9 mouse cellular contexts compared by ENCODE assay signal in genomic region chr4:135382316-135382715, GRCm38 (mm10). TPM values are rescaled to one million over a fixed set of nuclear protein-coding genes. Genes with fewer than 3 reads are reported as not detected.
DNase-seq lines count a peak whose midpoint lies in the region; ATAC-seq and TF ChIP-seq lines count a peak whose summit lies in the region.
"Had no signal": no experiment of that assay in that cellular context is flagged by ENCODE, and none has a peak within 500 bp of the region (broad histone marks: within the 10 kb centered on the region; RNA-seq: fewer than 3 reads in every experiment).

No protein-coding gene starts in this region.

- WGBS in forebrain, embryonic 11.5 days = 4% methylated on average over 14 of the region's 14 CpGs
- 4% methylated on average over 14 of the region's 14 CpGs for WGBS in forebrain, embryonic 16.5 days
- 5% methylated on average over 14 of the region's 14 CpGs for WGBS in lung, embryonic 14.5 days

- H3K27ac ChIP-seq in forebrain, embryonic 11.5 days (ENCODE audit: low read depth, low read length) = no peak overlapping the region
- no peak overlapping the region for H3K27ac ChIP-seq in forebrain, embryonic 16.5 days (ENCODE audit: low read length)
- H3K27ac ChIP-seq in lung, embryonic 14.5 days (ENCODE audit: low read depth) = no peak overlapping the region

- peak; percentile 86 for DNase-seq in forebrain, embryonic 11.5 days (ENCODE audit: low spot score)
- peak; percentile 46 for DNase-seq in MEL-GATA-1-ER (ENCODE audit: extremely low read depth, low read depth)
- peak; percentile 79 to 84 for DNase-seq in cerebellum, adult 18-20 months
- peak; percentile 23 to 68 for DNase-seq in frontal cortex, postnatal 14 days (ENCODE audit: low spot score in 2 of 2)
- peak; percentile 88 for DNase-seq in kidney, postnatal 10 days
- peak; percentile 97 for DNase-seq in lung, embryonic 14.5 days
- peak; percentile 55 for DNase-seq in skeletal muscle tissue, adult 2 months (ENCODE audit: low read depth, low spot score)

- H3K4me1 ChIP-seq in forebrain, embryonic 11.5 days (replicated peaks; ENCODE audit: control insufficient read depth, insufficient read depth, low read length) = no peaks in the 10 kb centered on the region
- no peaks in the 10 kb centered on the region for H3K4me1 ChIP-seq in forebrain, embryonic 16.5 days (replicated peaks; ENCODE audit: control insufficient read depth, insufficient read depth, low read length)
- H3K4me1 ChIP-seq in lung, embryonic 14.5 days (ENCODE audit: insufficient read depth) = no peaks in the 10 kb centered on the region

- H3K36me3 ChIP-seq in forebrain, embryonic 11.5 days (ENCODE audit: control insufficient read depth, insufficient read depth, low read length) = no peaks in the 10 kb centered on the region
- no peaks in the 10 kb centered on the region for H3K36me3 ChIP-seq in forebrain, embryonic 16.5 days (ENCODE audit: control insufficient read depth, insufficient read depth)
- no peaks in the 10 kb centered on the region for H3K36me3 ChIP-seq in lung, embryonic 14.5 days (ENCODE audit: insufficient read depth)

- H3K9ac ChIP-seq in forebrain, embryonic 11.5 days (ENCODE audit: low read length) = no peak overlapping the region
- H3K9ac ChIP-seq in forebrain, embryonic 16.5 days (replicated peaks; ENCODE audit: low read depth, low read length) = no peak overlapping the region
- no peak overlapping the region for H3K9ac ChIP-seq in lung, embryonic 14.5 days

- no peak overlapping the region for H3K4me2 ChIP-seq in forebrain, embryonic 11.5 days (ENCODE audit: low read depth, low read length, severe bottlenecking)
- no peak overlapping the region for H3K4me2 ChIP-seq in forebrain, embryonic 16.5 days (ENCODE audit: low read length)
- no peak overlapping the region for H3K4me2 ChIP-seq in lung, embryonic 14.5 days

- no peak for ATAC-seq in forebrain, embryonic 11.5 days (replicated peaks; ENCODE audit: low FRiP score)
- no peak for ATAC-seq in forebrain, embryonic 16.5 days
- ATAC-seq in lung, embryonic 14.5 days (ENCODE audit: insufficient read depth) = no peak

- TF ChIP-seq CTCF in lung, embryonic 14.5 days (IDR thresholded peaks at IDR 0.05; ENCODE audit: low read depth) = peak; percentile 99

- H3K27me3 ChIP-seq in forebrain, embryonic 11.5 days (ENCODE audit: control insufficient read depth, insufficient read depth, low read length) = no peaks in the 10 kb centered on the region
- H3K27me3 ChIP-seq in forebrain, embryonic 16.5 days (replicated peaks; ENCODE audit: control insufficient read depth, insufficient read depth, low read length) = no peaks in the 10 kb centered on the region
- H3K27me3 ChIP-seq in lung, embryonic 14.5 days (ENCODE audit: insufficient read depth, low read length) = no peaks in the 10 kb centered on the region

- no peaks in the 10 kb centered on the region for H3K9me3 ChIP-seq in forebrain, embryonic 11.5 days (ENCODE audit: control insufficient read depth, low read length)
- H3K9me3 ChIP-seq in forebrain, embryonic 16.5 days (ENCODE audit: control insufficient read depth, low read length) = no peaks in the 10 kb centered on the region
- H3K9me3 ChIP-seq in lung, embryonic 14.5 days (ENCODE audit: low read depth, low read length) = no peaks in the 10 kb centered on the region

- H3K4me3 ChIP-seq in forebrain, embryonic 11.5 days (ENCODE audit: low read depth, low read length) = no peak overlapping the region
- no peak overlapping the region for H3K4me3 ChIP-seq in forebrain, embryonic 16.5 days (replicated peaks; ENCODE audit: low read length)
- H3K4me3 ChIP-seq in lung, embryonic 14.5 days (ENCODE audit: low read depth, low read length) = no peak overlapping the region
- H3K4me3 ChIP-seq: myocyte had no signal

RNA-seq across cellular contexts. Expression of gene Ncmap, which starts 15.7 kb away (rescaled TPM):
- 0.20 and 0.43 TPM in 2 replicates for polyA plus RNA-seq in forebrain, embryonic 11.5 days (2014; fragmentation: Nextera tagmentation; extraction: Ambion mirVana)
- 0.71 and 0.83 TPM in 2 replicates for polyA plus RNA-seq in forebrain, embryonic 16.5 days (2015; fragmentation: Nextera tagmentation; extraction: Ambion mirVana)
- polyA plus RNA-seq in lung, embryonic 14.5 days (2014; fragmentation: Nextera tagmentation; extraction: Ambion mirVana) = 4.6 and 6.9 TPM in 2 replicates

RNA-seq across cellular contexts. Expression of gene Srrm1, which starts 29.2 kb away (rescaled TPM):
- 212 and 241 TPM in 2 replicates for polyA plus RNA-seq in forebrain, embryonic 11.5 days (2014; fragmentation: Nextera tagmentation; extraction: Ambion mirVana)
- polyA plus RNA-seq in forebrain, embryonic 16.5 days (2015; fragmentation: Nextera tagmentation; extraction: Ambion mirVana) = 179 and 198 TPM in 2 replicates
- 201 and 224 TPM in 2 replicates for polyA plus RNA-seq in lung, embryonic 14.5 days (2014; fragmentation: Nextera tagmentation; extraction: Ambion mirVana)

RNA-seq across cellular contexts. Expression of gene Rcan3, which starts 51.3 kb away (rescaled TPM):
- polyA plus RNA-seq in forebrain, embryonic 11.5 days (2014; fragmentation: Nextera tagmentation; extraction: Ambion mirVana) = 12.7 and 14.1 TPM in 2 replicates
- 30.9 and 36.6 TPM in 2 replicates for polyA plus RNA-seq in forebrain, embryonic 16.5 days (2015; fragmentation: Nextera tagmentation; extraction: Ambion mirVana)
- polyA plus RNA-seq in lung, embryonic 14.5 days (2014; fragmentation: Nextera tagmentation; extraction: Ambion mirVana) = 14.0 and 14.1 TPM in 2 replicates

Comparison
In these comparisons a context has a peak if more than half of its experiments do, and no peak if none do; other contexts are left out.
1. DNase-seq: peak in every context shown above with its lines; median percentile 97 in lung, embryonic 14.5 days; 88 in kidney, postnatal 10 days; 86 in forebrain, embryonic 11.5 days; 82 in cerebellum, adult 18-20 months; 55 in skeletal muscle tissue, adult 2 months; 46 in MEL-GATA-1-ER; 46 in frontal cortex, postnatal 14 days.